Mouse (Mus musculus) liver, postnatal 0 days (tissue): Measurements from ENCODE around the gene Rabgap1l. TPM values are rescaled to one million over a fixed set of nuclear protein-coding genes. Genes with fewer than 3 reads are reported as not detected.

Experiments used
- ATAC-seq: fragments of 200-750 bp; cut with Nextera tagmentation; 2 replicates; pipeline ENCODE4 v1.8.0; 2017; ENCODE audit warnings: mild to moderate bottlenecking, moderate library complexity
- DNase-seq: peaks from one replicate; pipeline ENCODE4 v3.0.0-alpha.2; 2016
- H3K27ac ChIP-seq: fragments of 300-500 bp; sonication (generic); 2 replicates; pipeline ENCODE4 v1.5.1; 2014; ENCODE audit warnings: antibody characterized with exemption, moderate library complexity, mild to moderate bottlenecking, low read depth
- H3K27me3 ChIP-seq: fragments of 300-500 bp; sonication (generic); 2 replicates; pipeline ENCODE4 v1.6.1; 2014; ENCODE audit warnings: low read length, control low read depth, mixed read lengths; ENCODE audit not compliant: insufficient read depth
- H3K36me3 ChIP-seq: fragments of 300-500 bp; sonication (generic); replicated peaks from 2 replicates; pipeline ENCODE4 v1.6.1; 2014; ENCODE audit warnings: mild to moderate bottlenecking, control low read depth, low read length, moderate library complexity, mixed read lengths; ENCODE audit not compliant: insufficient read depth
- H3K4me1 ChIP-seq: fragments of 300-500 bp; sonication (generic); 2 replicates; pipeline ENCODE4 v1.6.1; 2014; ENCODE audit warnings: antibody characterized with exemption, mild to moderate bottlenecking, control low read depth; ENCODE audit not compliant: insufficient read depth
- H3K4me2 ChIP-seq: fragments of 300-500 bp; sonication (generic); 2 replicates; pipeline ENCODE4 v1.6.1; 2014; ENCODE audit warnings: low read depth, mild to moderate bottlenecking, low read length, moderate library complexity, mixed read lengths
- H3K4me3 ChIP-seq: fragments of 300-500 bp; sonication (generic); 2 replicates; pipeline ENCODE4 v1.5.1; 2014; ENCODE audit warnings: low read depth, low read length
- H3K9ac ChIP-seq: fragments of 300-500 bp; sonication (generic); replicated peaks from 2 replicates; pipeline ENCODE4 v1.6.1; 2014; ENCODE audit warnings: mild to moderate bottlenecking, moderate library complexity
- H3K9me3 ChIP-seq: fragments of 300-500 bp; sonication (generic); 2 replicates; pipeline ENCODE4 v1.6.1; 2016; ENCODE audit warnings: mild to moderate bottlenecking, control low read depth, low read length, mixed read lengths
- CTCF ChIP-seq: sonication (generic); IDR thresholded peaks from 2 replicates; pipeline ENCODE4 v1.5.1; 2016; ENCODE audit warnings: antibody characterized with exemption, low read depth
- EP300 ChIP-seq: IDR thresholded peaks from 2 replicates; pipeline ENCODE4 v1.6.1; 2016; ENCODE audit warnings: antibody characterized with exemption, low read depth, mild to moderate bottlenecking
- WGBS: fragments of 180-500 bp; shearing (Covaris S2); extraction: QIAGEN DNeasy Blood & Tissue Kit; methylation state at CpG from one replicate; pipeline ENCODE4 v1.1.7; 2014; ENCODE audit not compliant: insufficient replicate concordance; 5-methylcytosine and 5-hydroxymethylcytosine counted together
- polyA plus RNA-seq: library from polyadenylated mRNA; unstranded; fragments of >200 nt; fragmentation: Nextera tagmentation; extraction: Ambion mirVana; gene quantifications from 2 replicates; pipeline ENCODE4 v1.2.1, GENCODE M21; 2015

Gene Rabgap1l
- polyA plus RNA-seq, 1 experiment from 2014 or later: 21.6 TPM

- TF ChIP-seq CTCF (peak; percentile 71), EP300 (no peak)
- DNase-seq (peak; percentile 17), ATAC-seq (no peak)
- 0 out of 2 replicates have a peak, but pooled peaks cover 5% of the 10 kb centered on the region for H3K4me1 ChIP-seq
- H3K27ac ChIP-seq: no peak overlapping the region
- H3K4me3 ChIP-seq: no peak overlapping the region
- H3K9ac ChIP-seq: no peak overlapping the region
- no peaks in the 10 kb centered on the region for H3K9me3 ChIP-seq
- WGBS: 66% methylated on average over 10 of the region's 10 CpGs
- H3K4me2 ChIP-seq: no peak overlapping the region
- no peaks in the 10 kb centered on the region for H3K27me3 ChIP-seq
- no peaks in the 10 kb centered on the region for H3K36me3 ChIP-seq
Measured at GRCm38 (mm10) chr1:160377337-160378336, 415.4 kb downstream of the Rabgap1l start.

- Histone ChIP-seq H3K9ac (no peak overlapping the region), H3K4me3 (no peak overlapping the region), H3K4me2 (no peak overlapping the region), H3K27ac (no peak overlapping the region), H3K27me3 (no peaks in the 10 kb centered on the region), H3K4me1 (0 out of 2 replicates have a peak, but pooled peaks cover 5% of the 10 kb centered on the region), H3K9me3 (no peaks in the 10 kb centered on the region), H3K36me3 (no peaks in the 10 kb centered on the region)
- no peak for DNase-seq
- ATAC-seq: peak; percentile 20; the same call in 1 of the 2 replicates
- TF ChIP-seq CTCF (no peak), EP300 (no peak)
Measured at GRCm38 (mm10) chr1:160374490-160374889, 418.5 kb downstream of the Rabgap1l start.

- Histone ChIP-seq H3K4me1 (0 out of 2 replicates have a peak, but pooled peaks cover 5% of the 10 kb centered on the region), H3K27me3 (no peaks in the 10 kb centered on the region), H3K36me3 (no peaks in the 10 kb centered on the region), H3K4me3 (no peak overlapping the region), H3K4me2 (no peak overlapping the region), H3K9me3 (no peaks in the 10 kb centered on the region), H3K27ac (no peak overlapping the region), H3K9ac (no peak overlapping the region)
- DNase-seq (peak; percentile 22), ATAC-seq (peak; percentile 94)
- 63% methylated on average over 7 of the region's 7 CpGs for WGBS
- no peak for TF ChIP-seq CTCF
- TF ChIP-seq EP300: no peak
Measured at GRCm38 (mm10) chr1:160373306-160373705, 419.7 kb downstream of the Rabgap1l start.

- H3K27ac ChIP-seq: no peak overlapping the region
- no peaks in the 10 kb centered on the region for H3K27me3 ChIP-seq
Measured at GRCm38 (mm10) chr1:160371696-160372095, 421.3 kb downstream of the Rabgap1l start.

GRCm38 (mm10) chr1:160370552-160370951, 422.5 kb downstream of the Rabgap1l start:
- H3K9ac ChIP-seq: no peak overlapping the region
- DNase-seq (no peak), ATAC-seq (no peak)
- H3K4me2 ChIP-seq: no peak overlapping the region
- no peaks in the 10 kb centered on the region for H3K36me3 ChIP-seq
- H3K27ac ChIP-seq: no peak overlapping the region
- H3K4me3 ChIP-seq: no peak overlapping the region
- TF ChIP-seq EP300 (no peak), CTCF (no peak)
- H3K27me3 ChIP-seq: no peaks in the 10 kb centered on the region
- H3K4me1 ChIP-seq: 0 out of 2 replicates have a peak, but pooled peaks cover 5% of the 10 kb centered on the region
- no peaks in the 10 kb centered on the region for H3K9me3 ChIP-seq
- 76% methylated on average over 1 of the region's 1 CpGs for WGBS

More at GRCm38 (mm10) chr1:160371696-160372095, 421.3 kb downstream of the Rabgap1l start:
- no peak for DNase-seq
- H3K9me3 ChIP-seq: no peaks in the 10 kb centered on the region
- no peak overlapping the region for H3K4me2 ChIP-seq
- no peak overlapping the region for H3K9ac ChIP-seq
- no peak overlapping the region for H3K4me3 ChIP-seq
- 0 out of 2 replicates have a peak, but pooled peaks cover 5% of the 10 kb centered on the region for H3K4me1 ChIP-seq
- ATAC-seq: no peak
- no peak for TF ChIP-seq CTCF
- TF ChIP-seq EP300: no peak
- H3K36me3 ChIP-seq: no peaks in the 10 kb centered on the region

- WGBS: 81% methylated on average over 3 of the region's 3 CpGs
- no peaks in the 10 kb centered on the region for H3K4me1 ChIP-seq
- no peak for TF ChIP-seq CTCF
- TF ChIP-seq EP300: no peak
Measured at GRCm38 (mm10) chr1:160366615-160367014, 426.4 kb downstream of the Rabgap1l start.

More at GRCm38 (mm10) chr1:160366615-160367014, 426.4 kb downstream of the Rabgap1l start:
- H3K4me2 ChIP-seq: no peak overlapping the region
- no peak overlapping the region for H3K4me3 ChIP-seq
- ATAC-seq (no peak), DNase-seq (no peak)
- H3K27me3 ChIP-seq: no peaks in the 10 kb centered on the region
- H3K9me3 ChIP-seq: no peaks in the 10 kb centered on the region
- no peak overlapping the region for H3K27ac ChIP-seq
- H3K36me3 ChIP-seq: no peaks in the 10 kb centered on the region
- H3K9ac ChIP-seq: no peak overlapping the region
